Mouse (Mus musculus): Measurements from ENCODE around the gene Fosb. TPM values are rescaled to one million over a fixed set of nuclear protein-coding genes. Genes with fewer than 3 reads are reported as not detected.

The Fosb gene
- total RNA-seq, 2 experiments from 2014 or later = 0.52 to 0.86 TPM

GRCm38 (mm10) chr7:19281680-19282304 lies 28.1 kb downstream of the Fosb start:
- peak; percentile 41 for DNase-seq

DNA sequence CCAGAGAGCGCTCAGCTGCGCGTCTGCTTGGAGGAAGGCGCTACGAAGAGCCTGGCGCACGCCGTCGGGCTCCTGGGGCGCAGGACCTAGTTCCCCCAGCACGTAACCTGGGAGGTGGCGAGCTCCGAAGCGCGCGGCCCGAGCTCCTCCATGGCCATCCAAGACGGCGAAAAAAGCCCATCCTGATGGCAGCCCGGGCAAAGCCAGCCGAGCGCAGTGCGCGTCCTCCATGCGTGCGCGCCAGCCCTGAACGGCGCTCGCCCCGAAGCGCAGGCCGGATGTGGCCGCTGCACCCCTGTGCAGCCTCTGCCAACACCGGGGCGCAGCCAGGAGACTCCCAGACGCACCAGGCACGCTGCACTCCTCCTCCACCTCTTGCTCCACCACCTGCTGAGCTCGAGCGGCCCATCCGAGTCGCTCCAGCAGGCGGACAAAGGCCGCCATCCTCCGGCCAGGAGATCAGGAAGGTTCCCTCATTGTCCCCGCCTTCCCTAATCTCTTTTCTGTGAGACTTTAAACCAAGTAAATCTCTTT lies 30.2 kb downstream of the Fosb start, which contains the start of gene Ppm1n:
Ppm1n (minus strand) TSS at position 484 of the 534 bp plus-strand sequence.
- peak; percentile 23 for DNase-seq

DNA sequence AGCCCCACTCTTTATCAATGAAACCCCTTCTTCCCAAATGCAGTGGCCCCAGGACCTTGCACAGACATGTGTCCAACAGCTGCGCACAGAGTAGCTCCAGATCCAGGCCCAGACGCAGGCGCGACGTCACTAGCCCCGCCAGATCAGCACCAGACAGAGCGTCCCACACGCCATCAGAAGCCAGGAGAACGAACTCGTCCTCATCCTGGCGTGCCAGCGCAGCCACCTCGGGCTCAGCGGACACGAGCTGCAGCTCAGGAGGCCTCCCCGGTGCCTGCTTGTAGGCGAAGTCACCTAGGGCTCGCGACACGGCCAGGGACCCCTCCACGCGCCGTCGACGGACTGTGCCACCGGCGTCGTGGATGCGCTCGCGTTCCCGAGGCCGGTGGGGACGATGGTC lies 30.8 kb downstream of the Fosb start:
- DNase-seq = no peak

- no peak for DNase-seq
Observed at GRCm38 (mm10) chr7:19276253-19276652, 33.6 kb downstream of the Fosb start.

DNA sequence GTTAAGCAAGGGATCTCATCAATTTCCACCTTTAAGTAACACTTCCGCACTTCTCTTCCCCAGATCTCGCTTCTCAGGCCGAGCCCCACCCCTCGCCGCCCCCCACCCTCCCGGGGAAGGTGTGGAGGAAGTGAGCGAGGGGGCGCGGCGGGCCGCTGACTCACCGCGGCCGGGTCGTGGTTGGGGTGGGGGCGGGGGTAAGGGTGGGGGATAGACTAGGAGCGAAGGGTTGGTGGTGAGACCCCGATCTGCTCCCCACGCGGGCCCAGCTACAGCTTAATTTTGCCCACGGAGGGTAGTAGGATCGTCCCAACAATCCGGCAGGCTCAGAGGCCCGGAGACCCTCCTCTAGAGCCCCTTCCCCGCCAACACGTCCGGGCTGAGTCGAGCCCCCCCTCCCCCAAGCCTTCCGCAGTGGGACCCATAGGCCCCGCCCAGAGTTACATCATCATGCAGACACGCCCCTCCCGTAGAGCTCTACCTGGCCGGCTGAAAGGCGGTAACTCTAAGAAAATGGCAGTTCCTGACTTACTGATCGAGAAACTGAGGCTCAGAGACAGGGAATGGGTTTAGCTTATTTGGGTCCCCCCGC lies 37.6 kb downstream of the Fosb start:
- peak; percentile 72 for DNase-seq

GRCm38 (mm10) chr7:19271238-19272172 lies 38.3 kb downstream of the Fosb start, which contains the start of gene Vasp:
TSS of gene Vasp (minus strand) at chr7:19271817.
- peak; percentile 86 for DNase-seq

DNA sequence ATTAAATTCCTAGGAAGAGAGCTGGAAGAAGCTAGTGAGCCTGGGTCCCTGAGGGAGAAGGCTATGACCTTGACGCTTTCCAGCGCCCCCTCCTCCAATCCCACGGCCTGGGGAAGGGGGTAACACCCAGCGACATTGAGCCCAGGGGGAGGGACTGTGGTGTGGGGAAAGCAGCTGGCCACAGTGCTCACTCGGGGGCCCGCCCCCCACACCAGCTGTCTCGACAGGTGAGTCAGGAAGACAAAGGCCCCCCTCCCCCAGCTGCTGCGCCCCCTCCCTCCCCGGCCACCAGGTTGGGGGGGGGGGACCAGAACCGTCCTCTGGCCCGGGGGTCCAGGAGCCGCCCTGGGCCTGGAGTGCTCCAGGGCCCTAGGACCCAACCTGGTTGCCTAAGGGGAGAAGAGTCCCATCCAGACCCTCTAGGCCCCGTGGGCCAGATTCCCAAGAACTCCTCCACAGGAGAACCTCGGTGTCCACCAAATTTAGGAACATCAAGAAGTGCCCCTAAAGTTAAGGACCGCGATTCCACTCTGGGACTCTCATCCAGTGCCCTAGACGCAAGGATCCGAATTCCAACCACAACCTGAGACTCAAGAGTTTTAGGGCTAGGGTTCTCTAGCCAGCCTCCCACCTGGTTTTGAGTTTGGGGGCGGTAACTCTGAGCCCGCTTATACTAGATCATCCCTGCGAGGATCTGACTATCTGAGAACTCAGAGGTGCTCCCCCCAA lies 39.2 kb downstream of the Fosb start:
- peak; percentile 56 for DNase-seq

GRCm38 (mm10) chr7:19269721-19270441 lies 40.0 kb downstream of the Fosb start:
- peak; percentile 86 for DNase-seq

- DNase-seq = no peak
Observed at GRCm38 (mm10) chr7:19268993-19269681, 40.7 kb downstream of the Fosb start.

DNA sequence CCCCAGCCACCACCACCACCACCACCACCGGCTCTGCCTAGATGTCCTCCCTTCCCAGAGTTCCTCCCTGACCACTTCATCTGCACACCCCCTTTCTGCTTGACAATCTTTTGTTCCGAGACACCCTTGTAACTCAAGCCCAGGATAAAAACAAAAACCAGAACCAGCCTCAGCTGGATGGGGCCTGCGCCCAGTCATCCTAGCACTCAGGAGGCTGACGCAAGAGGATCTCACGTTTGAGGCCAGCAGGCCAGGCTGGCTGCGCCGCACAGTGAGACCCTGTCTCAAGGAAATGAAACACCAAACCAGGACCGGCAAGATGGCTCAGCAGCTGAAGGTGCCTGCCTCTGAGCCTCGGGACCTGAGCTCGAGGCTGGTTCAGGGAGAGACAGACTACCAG lies 42.8 kb downstream of the Fosb start:
- no peak for DNase-seq

DNA sequence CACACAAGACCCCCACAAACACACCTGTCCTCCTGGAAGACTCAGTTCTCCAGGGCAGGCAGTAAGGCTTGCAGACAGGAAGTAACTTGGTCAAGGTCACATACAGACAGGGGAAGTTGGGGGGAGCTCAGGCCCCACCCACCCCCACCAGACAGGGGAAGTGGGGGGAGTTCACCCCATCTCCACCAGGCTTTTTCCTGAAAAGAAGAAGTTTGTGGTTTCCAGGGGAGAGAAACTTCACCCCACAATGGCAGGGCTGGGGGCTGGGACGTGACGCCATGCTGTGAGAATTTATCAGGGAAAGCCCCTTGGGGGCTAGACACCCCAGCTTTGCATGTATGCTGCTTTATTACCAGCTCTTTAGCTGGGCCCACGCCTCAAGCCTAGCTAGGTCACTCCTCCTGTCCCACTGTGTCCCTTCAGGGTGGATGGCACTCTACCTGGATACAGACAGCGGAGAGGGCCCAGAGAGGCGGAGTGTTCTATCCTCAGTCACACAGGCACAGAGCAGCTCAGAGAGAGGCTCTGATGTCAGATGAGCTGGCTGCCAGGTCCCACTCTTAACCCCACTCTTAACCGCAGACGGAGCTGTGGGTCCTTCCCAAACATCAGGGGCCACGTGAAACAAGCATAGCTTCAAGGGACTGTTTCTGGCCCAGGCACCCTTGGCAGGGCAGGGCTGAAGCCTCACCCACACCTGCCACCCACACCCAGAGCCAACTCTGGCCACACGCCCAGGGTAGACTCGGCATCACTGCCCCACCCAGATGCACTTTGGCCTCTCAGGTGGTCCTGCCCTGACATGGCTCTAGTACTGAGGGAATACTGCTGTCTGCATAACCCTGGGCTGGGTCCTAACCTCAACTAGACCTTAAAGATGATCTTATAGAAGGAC lies 43.7 kb downstream of the Fosb start:
- peak; percentile 44 for DNase-seq

- DNase-seq = no peak
Observed at GRCm38 (mm10) chr7:19265147-19265546, 44.7 kb downstream of the Fosb start.

DNA sequence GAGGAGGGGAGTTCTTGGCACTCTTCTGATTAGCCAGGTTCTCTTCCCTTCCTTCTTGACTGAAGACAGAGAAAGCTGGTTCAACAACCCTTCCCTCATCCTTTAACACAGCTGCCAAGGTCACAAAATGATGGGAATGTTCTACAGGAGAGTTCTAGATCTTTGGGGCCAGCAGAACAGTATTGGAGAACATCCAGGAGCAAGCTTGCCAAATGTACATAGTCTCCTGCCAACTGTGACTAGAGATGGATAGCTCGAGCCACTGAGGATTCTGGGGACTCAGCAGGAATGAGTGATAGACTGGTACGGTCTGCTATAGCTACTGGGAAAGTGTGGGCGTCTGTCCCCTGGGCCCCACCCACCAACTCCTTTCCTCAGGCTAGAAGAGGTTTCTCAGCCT lies 51.5 kb downstream of the Fosb start:
- peak; percentile 35 for DNase-seq

GRCm38 (mm10) chr7:19257390-19258022 lies 52.3 kb downstream of the Fosb start:
- DNase-seq = peak; percentile 73

DNA sequence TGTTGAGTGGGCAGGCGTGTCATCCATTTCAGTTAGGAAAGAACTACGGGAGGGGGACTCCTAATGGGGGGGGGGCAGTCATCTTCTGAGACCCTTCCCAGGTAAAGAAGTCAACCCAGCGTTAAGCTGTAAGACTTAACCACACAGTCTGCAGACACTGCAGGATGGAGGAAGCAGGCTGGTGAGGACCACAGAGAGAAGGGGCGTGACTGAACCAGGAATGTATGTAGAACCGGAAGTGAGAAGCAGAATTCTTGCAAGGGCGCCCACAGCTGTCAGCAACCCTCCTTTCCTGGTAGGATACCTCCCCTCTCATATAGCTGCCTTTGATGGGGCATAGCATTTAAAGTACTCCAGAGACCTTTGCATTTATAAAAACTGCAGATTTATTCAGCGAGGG lies 53.3 kb downstream of the Fosb start:
- DNase-seq = no peak

GRCm38 (mm10) chr7:19255395-19255794 lies 54.5 kb downstream of the Fosb start:
- no peak for DNase-seq

- DNase-seq = no peak
Observed at GRCm38 (mm10) chr7:19253437-19253836, 56.4 kb downstream of the Fosb start.
